Mouse (Mus musculus) MEL (cell line): ENCODE results near the gene Ntmt1. TPM values are rescaled to one million over a fixed set of nuclear protein-coding genes. Genes with fewer than 3 reads are reported as not detected.

Source experiments
- DNase-seq: peaks from one replicate; pipeline ENCODE4 v3.0.0; 2011; ENCODE audit warnings: low read depth, low spot score
- H3K27ac ChIP-seq: 2 replicates; pipeline ENCODE4 v1.5.1; 2012; ENCODE audit warnings: low read depth, mild to moderate bottlenecking, control low read depth, low read length, moderate library complexity; ENCODE audit not compliant: control insufficient read depth
- H3K27me3 ChIP-seq, 2 experiments: fragments of 150-350 bp in 1 of 2; sonication (generic) in 1 of 2; 2 replicates each; pipeline ENCODE4 v1.6.1; 2012; ENCODE audit warnings: low read length in 2 of 2, mild to moderate bottlenecking in 2 of 2, improper control_type of control experiment in 1 of 2, moderate library complexity in 1 of 2; ENCODE audit not compliant: insufficient read depth in 2 of 2, control insufficient read depth in 1 of 2
- H3K36me3 ChIP-seq, 2 experiments: 2 replicates each; pipeline ENCODE4 v1.6.1; 2012 to 2014; ENCODE audit warnings: low read length in 2 of 2, improper control_type of control experiment in 1 of 2, inconsistent platforms in 1 of 2, mild to moderate bottlenecking in 1 of 2; ENCODE audit not compliant: insufficient read depth in 2 of 2, control insufficient read depth in 1 of 2
- H3K4me1 ChIP-seq, 2 experiments: fragments of 150-350 bp in 1 of 2; sonication (generic) in 1 of 2; 2 replicates each; pipeline ENCODE4 v1.6.1; 2012; ENCODE audit warnings: low read length in 2 of 2, improper control_type of control experiment in 1 of 2, mild to moderate bottlenecking in 1 of 2; ENCODE audit not compliant: insufficient read depth in 2 of 2, control insufficient read depth in 1 of 2
- H3K4me3 ChIP-seq, 2 experiments: fragments of 150-350 bp in 1 of 2; sonication (generic) in 1 of 2; 2 replicates each; pipeline ENCODE4 v1.5.1; 2012; ENCODE audit warnings: low read depth in 2 of 2, low read length in 2 of 2, mild to moderate bottlenecking in 2 of 2, moderate library complexity in 2 of 2, control low read depth in 1 of 2, improper control_type of control experiment in 1 of 2; ENCODE audit not compliant: control insufficient read depth in 1 of 2, insufficient read depth in 1 of 2
- H3K79me2 ChIP-seq: 2 replicates; pipeline ENCODE4 v1.6.1; 2012; ENCODE audit warnings: mild to moderate bottlenecking, low read length, moderate library complexity; ENCODE audit not compliant: control insufficient read depth, poor library complexity, insufficient read depth
- H3K9ac ChIP-seq: 2 replicates; pipeline ENCODE4 v1.6.1; 2012; ENCODE audit warnings: low read depth, mild to moderate bottlenecking, control low read depth, low read length, moderate library complexity; ENCODE audit not compliant: control insufficient read depth, poor library complexity, severe bottlenecking
- H3K9me3 ChIP-seq: fragments of 150-350 bp; sonication (generic); replicated peaks from 2 replicates; pipeline ENCODE4 v1.6.1; 2012; ENCODE audit warnings: mild to moderate bottlenecking, low read length, improper control_type of control experiment, moderate library complexity; ENCODE audit not compliant: insufficient read depth
- BHLHE40 ChIP-seq: IDR thresholded peaks from 2 replicates; pipeline ENCODE4 v1.6.1; 2012; ENCODE audit warnings: low read depth, mild to moderate bottlenecking, inconsistent platforms, low read length, improper control_type of control experiment, borderline replicate concordance
- CHD1 ChIP-seq: IDR thresholded peaks from 2 replicates; pipeline ENCODE4 v1.6.1; 2012; ENCODE audit warnings: low read depth, mild to moderate bottlenecking, inconsistent platforms, low read length, improper control_type of control experiment
- CHD2 ChIP-seq: IDR thresholded peaks from 2 replicates; pipeline ENCODE4 v1.6.1; 2011; ENCODE audit warnings: low read length, improper control_type of control experiment
- E2F4 ChIP-seq: IDR thresholded peaks from 2 replicates; pipeline ENCODE4 v1.6.1; 2011; ENCODE audit warnings: low read depth, low read length, improper control_type of control experiment, borderline replicate concordance
- ETS1 ChIP-seq: IDR thresholded peaks from 2 replicates; pipeline ENCODE4 v1.6.1; 2012; ENCODE audit warnings: low read depth, mild to moderate bottlenecking, inconsistent platforms, low read length, improper control_type of control experiment, moderate library complexity
- GABPA ChIP-seq: IDR thresholded peaks from 2 replicates; pipeline ENCODE4 v1.6.1; 2012; ENCODE audit warnings: low read depth, mild to moderate bottlenecking, inconsistent platforms, low read length, improper control_type of control experiment, moderate library complexity
- GATA1 ChIP-seq: IDR thresholded peaks from 2 replicates; pipeline ENCODE4 v1.6.1; 2011; ENCODE audit warnings: low read depth, low read length, improper control_type of control experiment
- KAT2A ChIP-seq: conservative IDR thresholded peaks from 2 replicates; pipeline ENCODE4 v1.6.1; 2012; ENCODE audit warnings: low read depth, low read length, improper control_type of control experiment, inconsistent platforms
- MAFK ChIP-seq: IDR thresholded peaks from 2 replicates; pipeline ENCODE4 v1.6.1; 2011; ENCODE audit warnings: low read depth, mild to moderate bottlenecking, low read length, improper control_type of control experiment, borderline replicate concordance
- MAX ChIP-seq: IDR thresholded peaks from 2 replicates; pipeline ENCODE4 v1.6.1; 2011; ENCODE audit warnings: low read length, improper control_type of control experiment
- MYC ChIP-seq: IDR thresholded peaks from 2 replicates; pipeline ENCODE4 v1.6.1; 2011; ENCODE audit warnings: low read depth, mild to moderate bottlenecking, low read length, improper control_type of control experiment, moderate library complexity
- POLR2A ChIP-seq, 2 experiments: IDR thresholded peaks; 2 replicates each; pipeline ENCODE4 v1.6.1; 2011 to 2012; ENCODE audit warnings: low read length in 2 of 2, mild to moderate bottlenecking in 2 of 2, control low read depth in 1 of 2, improper control_type of control experiment in 1 of 2, low read depth in 1 of 2, moderate library complexity in 1 of 2; ENCODE audit not compliant: control insufficient read depth in 1 of 2, insufficient read depth in 1 of 2, poor library complexity in 1 of 2
- POLR2AphosphoS5 ChIP-seq: IDR thresholded peaks from 2 replicates; pipeline ENCODE4 v1.6.1; 2012; ENCODE audit warnings: low read depth, borderline replicate concordance, mild to moderate bottlenecking, inconsistent platforms, low read length, moderate library complexity, mixed read lengths
- RAD21 ChIP-seq: IDR thresholded peaks from 2 replicates; pipeline ENCODE4 v1.6.1; 2011; ENCODE audit warnings: mild to moderate bottlenecking, low read depth, low read length, improper control_type of control experiment
- SIN3A ChIP-seq: IDR thresholded peaks from 2 replicates; pipeline ENCODE4 v1.6.1; 2012; ENCODE audit warnings: low read length, improper control_type of control experiment, inconsistent platforms
- TAL1 ChIP-seq: IDR thresholded peaks from 2 replicates; pipeline ENCODE4 v1.6.1; 2012; ENCODE audit warnings: mild to moderate bottlenecking, inconsistent platforms, low read length, moderate library complexity, mixed read lengths
- TCF12 ChIP-seq: IDR thresholded peaks from 2 replicates; pipeline ENCODE4 v1.6.1; 2014; ENCODE audit warnings: low read depth, mild to moderate bottlenecking, inconsistent platforms, low read length, improper control_type of control experiment, moderate library complexity
- USF2 ChIP-seq, 2 experiments: IDR thresholded peaks; 2 replicates each; pipeline ENCODE4 v1.6.1; 2011 to 2012; ENCODE audit warnings: improper control_type of control experiment in 2 of 2, low read length in 2 of 2, borderline replicate concordance in 1 of 2, inconsistent platforms in 1 of 2, low read depth in 1 of 2, mild to moderate bottlenecking in 1 of 2; ENCODE audit not compliant: insufficient read depth in 1 of 2
- ZKSCAN1 ChIP-seq: IDR thresholded peaks from 2 replicates; pipeline ENCODE4 v1.6.1; 2012; ENCODE audit warnings: low read depth, mild to moderate bottlenecking, inconsistent platforms, low read length, improper control_type of control experiment, moderate library complexity
- polyA plus RNA-seq, 2 experiments: library from polyadenylated mRNA; stranded (reverse) in 1 of 2; unstranded in 1 of 2; fragments of >175 nt in 1 of 2; fragments of >200 nt in 1 of 2; gene quantifications; 2 replicates each; pipeline versions ENCODE4 v1.2.1 to v1.2.4; 2012; ENCODE audit warnings: low replicate concordance in 2 of 2, low read depth in 1 of 2; ENCODE audit not compliant: insufficient read length in 2 of 2, insufficient read depth in 1 of 2, missing spikeins in 1 of 2
- total RNA-seq: library from RNA; depleted of rRNA; stranded (reverse); fragments of 300-350 nt; gene quantifications from 2 replicates; pipeline ENCODE4 v1.2.3, GENCODE M21; 2012

The Ntmt1 gene
- total and polyA plus RNA-seq, 3 experiments, result 58.9 to 83.2 TPM; not detected in 1

GRCm38 (mm10) chr2:30759858-30760547, 47.6 kb upstream of the Ntmt1 start:
- Histone ChIP-seq H3K9me3 (no peaks in the 10 kb centered on the region), H3K27ac (no peak overlapping the region), H3K9ac (no peak overlapping the region), H3K36me3 (no peaks in the 10 kb centered on the region), H3K79me2 (no peaks in the 10 kb centered on the region), H3K4me3 (no peak overlapping the region), H3K4me1 (peaks cover 0 to 12% of the 10 kb centered on the region in 2 experiments; a peak in 2 of 4 replicates), H3K27me3 (peaks cover 0 to 1% of the 10 kb centered on the region in 2 experiments; a peak in 3 of 4 replicates)
- no peak for TF ChIP-seq BHLHE40
- TF ChIP-seq MAX, result no peak
- TF ChIP-seq ETS1, result no peak
- TF ChIP-seq CHD2, result no peak
- no peak for TF ChIP-seq GATA1
- no peak for TF ChIP-seq USF2 (IDR thresholded peaks at IDR 0.05; ENCODE audit: borderline replicate concordance in 1 of 2, insufficient read depth in 1 of 2, low read depth in 1 of 2, low read length in 2 of 2)
- TF ChIP-seq TCF12, result no peak
- no peak for TF ChIP-seq POLR2AphosphoS5
- TF ChIP-seq ZKSCAN1, result no peak
- TF ChIP-seq MYC, result no peak
- TF ChIP-seq TAL1, result no peak
- no peak for TF ChIP-seq POLR2A (IDR thresholded peaks at IDR 0.05; ENCODE audit: control insufficient read depth in 1 of 2, insufficient read depth in 1 of 2, low read depth in 1 of 2, low read length in 2 of 2, poor library complexity in 1 of 2)
- no peak for TF ChIP-seq SIN3A
- no peak for TF ChIP-seq RAD21
- no peak for TF ChIP-seq CHD1
- DNase-seq, result no peak

- Histone ChIP-seq H3K27ac (no peak overlapping the region), H3K36me3 (no peaks in the 10 kb centered on the region), H3K4me1 (peaks cover 0 to 12% of the 10 kb centered on the region in 2 experiments; a peak in 2 of 4 replicates), H3K9ac (no peak overlapping the region), H3K4me3 (no peak overlapping the region), H3K79me2 (no peaks in the 10 kb centered on the region), H3K27me3 (peaks cover 0 to 1% of the 10 kb centered on the region in 2 experiments; a peak in 3 of 4 replicates), H3K9me3 (no peaks in the 10 kb centered on the region)
- no peak for DNase-seq
- TF ChIP-seq GABPA (no peak), TCF12 (no peak), RAD21 (no peak), MYC (no peak), KAT2A (no peak), E2F4 (no peak), MAFK (no peak)
These were observed 46.9 kb upstream of the Ntmt1 start for GRCm38 (mm10) chr2:30760706-30761105.
